Mouse (Mus musculus) midbrain, embryonic 10.5 days (tissue): ENCODE results near the gene Rgs6. TPM values are rescaled to one million over a fixed set of nuclear protein-coding genes. Genes with fewer than 3 reads are reported as not detected.

ENCODE experiments used
- DNase-seq: peaks from one replicate; pipeline ENCODE4 v3.0.0-alpha.2; 2017; ENCODE audit warnings: low spot score
- H3K27ac ChIP-seq: fragments of 300-500 bp; sonication (generic); replicated peaks from 2 replicates; pipeline ENCODE4 v1.5.1; 2016; ENCODE audit warnings: mild to moderate bottlenecking
- H3K27me3 ChIP-seq: fragments of 300-500 bp; sonication (generic); 2 replicates; pipeline ENCODE4 v1.6.1; 2016; ENCODE audit warnings: low read depth, mild to moderate bottlenecking; ENCODE audit not compliant: poor library complexity, severe bottlenecking
- H3K36me3 ChIP-seq: fragments of 300-500 bp; sonication (generic); 2 replicates; pipeline ENCODE4 v1.6.1; 2016; ENCODE audit warnings: mild to moderate bottlenecking, moderate library complexity
- H3K4me1 ChIP-seq: fragments of 300-500 bp; sonication (generic); 2 replicates; pipeline ENCODE4 v1.6.1; 2016
- H3K4me3 ChIP-seq: fragments of 300-500 bp; sonication (generic); 2 replicates; pipeline ENCODE4 v1.5.1; 2016; ENCODE audit warnings: mild to moderate bottlenecking, moderate library complexity
- H3K9me3 ChIP-seq: fragments of 300-500 bp; sonication (generic); replicated peaks from 2 replicates; pipeline ENCODE4 v1.6.1; 2016; ENCODE audit warnings: mild to moderate bottlenecking
- WGBS: fragments of 180-500 bp; shearing (Covaris S2); methylation state at CpG from one replicate; pipeline ENCODE4 v1.1.7; 2016; 5-methylcytosine and 5-hydroxymethylcytosine counted together
- polyA plus RNA-seq: library from polyadenylated mRNA; unstranded; fragments of >200 nt; fragmentation: Nextera tagmentation; extraction: Ambion mirVana; gene quantifications from 2 replicates; pipeline ENCODE4 v1.2.1, GENCODE M21; 2016

Gene Rgs6
- polyA plus RNA-seq, 1 experiment from 2014 or later = 0.33 TPM

DNA sequence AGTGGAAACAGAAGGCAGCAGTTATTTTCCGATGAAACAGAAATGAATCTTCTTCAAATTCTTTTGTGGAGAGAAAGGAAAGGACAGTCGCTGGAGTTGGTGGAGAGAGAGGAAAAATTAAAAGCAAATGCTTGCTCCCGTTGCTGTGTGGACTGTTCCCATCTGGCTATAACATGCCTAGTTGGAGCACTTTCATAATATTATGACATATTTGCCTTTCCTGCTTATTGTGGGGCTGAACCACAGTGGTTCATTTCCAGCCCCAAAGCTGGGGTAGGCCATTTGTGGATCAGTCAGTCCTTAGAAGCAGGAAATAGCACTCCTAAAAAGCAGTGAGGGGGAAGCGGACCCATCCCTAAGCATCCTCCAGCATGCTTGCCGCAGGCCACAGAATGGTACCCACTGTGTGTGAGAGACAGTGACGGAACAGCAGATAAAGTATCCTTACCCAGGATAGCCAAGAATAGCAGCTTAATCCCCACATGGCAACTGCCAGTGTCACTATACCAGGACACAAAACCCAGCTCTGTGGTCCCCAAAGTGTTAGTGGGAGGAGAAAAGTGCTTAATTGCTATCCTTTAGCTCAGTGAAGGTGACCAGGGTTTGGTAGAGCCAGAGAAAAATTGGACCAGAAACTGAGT, 456.0 kb downstream of the Rgs6 start:
- Histone ChIP-seq H3K9me3 (no peaks in the 10 kb centered on the region), H3K4me1 (peaks cover 26% of the 10 kb centered on the region), H3K36me3 (no peaks in the 10 kb centered on the region), H3K4me3 (no peak overlapping the region), H3K27ac (peak overlapping the region; percentile 66), H3K27me3 (peaks cover 29% of the 10 kb centered on the region)
- no peak for DNase-seq
- WGBS = 66% methylated on average over 6 of the region's 6 CpGs

DNA sequence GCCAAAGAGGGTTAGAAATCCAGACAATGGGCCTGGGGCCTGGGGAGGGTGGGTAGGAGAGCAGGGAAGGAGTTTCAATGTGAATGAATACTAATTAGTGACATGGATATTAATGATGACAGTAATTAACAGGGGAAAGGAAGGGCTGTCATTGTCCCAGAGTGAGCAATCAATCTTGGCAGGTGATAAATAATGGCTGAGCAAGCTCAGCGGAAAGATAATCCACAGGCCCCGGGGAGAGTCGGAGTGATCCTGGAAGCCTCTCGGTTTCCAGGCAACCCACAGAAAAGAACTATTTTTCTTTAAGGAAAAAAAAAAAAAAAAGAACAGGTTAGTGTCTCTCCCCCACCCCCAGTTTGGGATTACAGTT, 456.5 kb downstream of the Rgs6 start:
- Histone ChIP-seq H3K4me1 (peaks cover 25% of the 10 kb centered on the region), H3K27me3 (peaks cover 29% of the 10 kb centered on the region), H3K36me3 (no peaks in the 10 kb centered on the region), H3K9me3 (no peaks in the 10 kb centered on the region), H3K27ac (peak overlapping the region; percentile 66), H3K4me3 (peak overlapping the region; percentile 27; the same call in 1 of the 2 replicates)
- DNase-seq = peak; percentile 34
- 33% methylated on average over 4 of the region's 4 CpGs for WGBS

DNA sequence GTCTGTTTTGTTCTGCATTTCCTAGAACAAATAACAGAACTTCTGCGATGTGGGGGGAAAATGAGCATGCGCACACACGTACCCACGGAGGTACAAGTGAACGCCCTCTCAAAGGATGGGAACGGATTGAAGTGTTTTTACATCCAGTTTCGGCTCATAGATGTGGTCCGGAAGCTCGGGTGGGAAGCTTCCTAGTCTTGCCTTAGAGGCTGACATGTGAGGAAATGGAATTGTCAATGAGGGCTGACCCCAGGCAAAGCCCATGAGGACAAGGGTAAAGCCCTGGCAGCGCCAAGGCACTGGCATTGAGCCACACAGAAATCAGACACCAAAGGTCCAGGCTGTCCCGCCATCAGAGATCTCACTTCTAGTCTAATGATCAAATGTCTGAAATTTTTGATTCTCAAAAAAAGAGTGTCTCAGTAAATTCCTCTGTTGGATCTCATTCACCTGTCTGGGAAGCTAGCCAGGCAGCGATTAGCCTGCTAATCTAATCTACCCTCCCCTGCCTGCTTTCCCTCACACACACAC, 457.0 kb downstream of the Rgs6 start:
- H3K36me3 ChIP-seq = no peaks in the 10 kb centered on the region
- H3K9me3 ChIP-seq = no peaks in the 10 kb centered on the region
- H3K27me3 ChIP-seq = peaks cover 29% of the 10 kb centered on the region
- peak; percentile 30 for DNase-seq
- H3K4me1 ChIP-seq = peaks cover 25% of the 10 kb centered on the region
- whole genome bisulfite sequencing = 51% methylated on average over 12 of the region's 12 CpGs
- H3K4me3 ChIP-seq = peak overlapping the region; percentile 27; the same call in 1 of the 2 replicates
- peak overlapping the region; percentile 46; the same call in 1 of the 2 replicates for H3K27ac ChIP-seq

DNA sequence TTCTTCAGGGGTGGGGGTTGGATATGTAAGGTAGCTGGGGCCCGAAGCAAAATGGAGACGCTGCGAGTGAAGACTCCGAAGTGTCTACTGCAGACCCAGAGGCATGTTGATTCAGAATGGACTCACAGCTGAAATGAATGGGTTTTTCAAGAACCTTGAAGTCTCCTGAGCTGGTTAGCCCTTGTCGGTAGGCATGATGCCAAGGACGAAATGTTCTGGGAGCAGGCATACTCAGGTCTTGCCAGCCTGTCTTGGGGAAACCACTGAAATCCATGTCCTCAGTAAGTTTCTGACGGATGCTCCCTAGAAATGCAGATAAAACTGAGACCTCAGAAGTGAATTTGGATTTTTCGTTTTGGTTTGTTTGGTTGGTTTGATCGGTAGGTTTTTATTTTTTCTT, 458.6 kb downstream of the Rgs6 start:
- DNase-seq = no peak
- WGBS = 96% methylated on average over 9 of the region's 9 CpGs
- peaks cover 25% of the 10 kb centered on the region for H3K4me1 ChIP-seq
- no peak overlapping the region for H3K27ac ChIP-seq
- no peaks in the 10 kb centered on the region for H3K36me3 ChIP-seq
- H3K4me3 ChIP-seq = no peak overlapping the region
- H3K9me3 ChIP-seq = no peaks in the 10 kb centered on the region
- H3K27me3 ChIP-seq = peaks cover 29% of the 10 kb centered on the region

DNA sequence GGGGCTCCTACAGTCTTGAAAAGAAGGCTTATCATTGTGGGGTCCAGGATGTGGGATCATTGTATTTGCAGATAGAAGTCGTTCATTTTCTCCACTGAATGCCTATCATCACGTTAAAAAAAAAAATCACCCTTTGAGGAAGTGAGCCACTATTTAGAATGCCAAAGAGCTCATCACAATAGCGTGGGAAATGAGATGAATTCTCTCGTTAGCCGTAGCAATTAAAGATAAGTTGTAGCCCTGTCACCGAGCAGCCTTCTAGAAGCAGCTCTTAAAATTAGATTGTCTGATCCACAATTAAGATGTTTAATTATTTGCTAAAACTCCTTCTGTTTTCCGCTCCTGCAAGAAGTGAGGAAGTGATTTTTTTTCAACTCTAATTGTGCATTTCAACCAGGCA, 459.6 kb downstream of the Rgs6 start:
- Histone ChIP-seq H3K36me3 (no peaks in the 10 kb centered on the region), H3K4me3 (no peak overlapping the region), H3K4me1 (peaks cover 25% of the 10 kb centered on the region), H3K27me3 (peaks cover 29% of the 10 kb centered on the region), H3K9me3 (no peaks in the 10 kb centered on the region), H3K27ac (no peak overlapping the region)
- no peak for DNase-seq
- WGBS = 85% methylated on average over 7 of the region's 7 CpGs

DNA sequence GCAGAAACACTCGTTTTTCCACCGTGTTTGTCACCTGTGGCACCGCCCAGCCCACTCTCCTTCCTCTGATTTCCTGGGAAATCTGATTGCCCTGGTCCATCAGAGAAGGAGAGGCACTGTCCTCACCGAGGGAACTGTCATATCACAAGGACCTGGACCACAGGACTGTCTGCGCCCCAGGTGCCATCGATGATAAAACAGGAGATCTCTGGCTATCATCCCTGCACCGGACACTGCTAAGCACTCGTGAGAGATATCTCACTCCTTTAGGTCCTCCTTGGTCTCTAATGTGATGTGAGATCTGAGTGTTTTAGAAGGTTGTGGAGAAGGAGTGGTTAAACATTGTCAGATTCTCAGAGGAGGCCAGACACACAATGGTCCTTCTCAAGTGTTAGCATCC, 462.4 kb downstream of the Rgs6 start:
- H3K27me3 ChIP-seq = peaks cover 14% of the 10 kb centered on the region
- WGBS = 85% methylated on average over 8 of the region's 8 CpGs
- H3K4me3 ChIP-seq = no peak overlapping the region
- no peaks in the 10 kb centered on the region for H3K36me3 ChIP-seq
- 0 out of 2 replicates have a peak, but pooled peaks cover 4% of the 10 kb centered on the region for H3K4me1 ChIP-seq
- DNase-seq = no peak
- H3K9me3 ChIP-seq = peaks cover 8% of the 10 kb centered on the region; the same call in 1 of the 2 replicates
- no peak overlapping the region for H3K27ac ChIP-seq

DNA sequence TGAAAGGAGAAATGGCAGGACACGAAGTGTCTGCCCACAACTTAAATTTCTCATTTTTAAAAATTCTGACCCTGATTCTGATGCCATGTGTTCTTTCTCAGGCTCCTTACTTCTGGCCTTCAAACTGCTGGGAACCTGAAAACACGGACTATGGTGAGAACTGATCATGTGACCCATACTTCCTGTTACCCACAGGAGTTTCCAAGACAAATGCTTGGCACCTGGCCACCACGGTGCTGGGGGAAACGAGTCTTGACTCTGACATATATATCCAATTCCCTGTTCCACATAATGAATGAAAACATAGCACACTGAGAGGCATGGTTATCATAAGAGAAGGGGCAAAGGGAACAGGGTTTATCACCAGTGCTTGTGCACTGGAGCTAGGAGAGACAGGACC, 464.3 kb downstream of the Rgs6 start:
- DNase-seq = no peak
- no peaks in the 10 kb centered on the region for H3K27me3 ChIP-seq
- H3K4me3 ChIP-seq = no peak overlapping the region
- 81% methylated on average over 4 of the region's 4 CpGs for WGBS
- no peaks in the 10 kb centered on the region for H3K4me1 ChIP-seq
- no peaks in the 10 kb centered on the region for H3K36me3 ChIP-seq
- no peak overlapping the region for H3K27ac ChIP-seq
- peaks cover 8% of the 10 kb centered on the region; the same call in 1 of the 2 replicates for H3K9me3 ChIP-seq

DNA sequence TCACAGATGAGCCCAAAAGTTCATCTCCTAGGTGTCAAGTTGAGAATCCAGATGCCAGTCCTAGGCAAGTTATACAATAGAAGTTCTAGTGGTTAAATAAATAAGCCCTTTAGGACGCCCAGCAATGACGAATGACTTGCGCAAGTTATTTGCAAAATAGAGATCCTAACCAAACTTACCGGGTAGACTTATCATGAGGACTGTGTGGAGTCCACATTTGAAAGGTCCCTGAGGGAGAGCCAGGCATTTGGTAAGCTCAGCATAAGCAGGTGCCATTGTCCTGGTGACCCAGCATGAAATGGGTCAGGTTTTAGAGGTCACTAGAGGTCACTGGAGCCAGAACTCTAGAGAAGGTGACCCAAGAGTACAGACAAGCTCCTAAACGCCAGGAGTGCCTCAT, 467.6 kb downstream of the Rgs6 start:
- H3K27ac ChIP-seq = no peak overlapping the region
- 83% methylated on average over 5 of the region's 5 CpGs for WGBS
- H3K9me3 ChIP-seq = peaks cover 8% of the 10 kb centered on the region; the same call in 1 of the 2 replicates
- H3K36me3 ChIP-seq = no peaks in the 10 kb centered on the region
- DNase-seq = no peak
- no peaks in the 10 kb centered on the region for H3K27me3 ChIP-seq
- no peak overlapping the region for H3K4me3 ChIP-seq
- H3K4me1 ChIP-seq = no peaks in the 10 kb centered on the region

DNA sequence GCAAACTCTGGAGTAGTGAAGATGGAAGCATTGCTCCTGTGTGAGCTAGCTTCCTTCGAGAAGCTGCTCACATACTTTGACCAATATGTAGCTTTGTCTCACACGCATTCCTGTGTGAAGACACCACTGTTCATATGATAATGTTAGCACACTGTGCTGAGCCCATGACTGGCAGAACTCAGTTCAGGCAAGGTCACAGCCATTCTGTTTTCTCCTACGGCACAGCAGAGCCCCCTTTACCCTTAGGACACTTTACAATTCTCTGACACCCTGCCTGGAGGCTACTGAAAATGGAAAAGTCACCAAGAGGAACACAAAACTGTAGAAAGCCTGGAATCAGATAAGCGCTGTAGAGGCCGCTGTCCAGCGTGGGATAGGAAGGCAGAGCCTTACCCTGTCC, 478.3 kb downstream of the Rgs6 start:
- Histone ChIP-seq H3K9me3 (no peaks in the 10 kb centered on the region), H3K4me1 (0 out of 2 replicates have a peak, but pooled peaks cover 4% of the 10 kb centered on the region), H3K4me3 (no peak overlapping the region), H3K27me3 (no peaks in the 10 kb centered on the region), H3K36me3 (no peaks in the 10 kb centered on the region), H3K27ac (no peak overlapping the region)
- 88% methylated on average over 6 of the region's 6 CpGs for WGBS
- no peak for DNase-seq

DNA sequence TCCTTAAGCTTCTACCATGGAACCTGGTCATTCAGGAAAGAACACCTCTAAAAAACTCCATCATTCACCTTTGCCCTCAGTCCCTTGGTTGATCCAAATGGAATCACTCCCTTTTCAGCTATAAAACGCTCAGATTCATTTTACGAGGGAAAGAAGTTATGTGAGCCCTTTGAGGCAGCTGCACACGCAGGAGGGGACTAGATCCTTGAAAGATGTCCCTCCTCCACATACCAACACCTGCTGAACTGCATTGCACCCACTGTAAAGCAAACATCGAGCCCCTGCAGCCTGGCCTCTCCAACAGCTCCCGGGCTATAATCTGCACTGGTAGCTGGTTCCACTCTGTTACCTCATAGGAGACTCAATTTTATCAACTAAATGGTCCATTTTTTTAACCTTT, 482.8 kb downstream of the Rgs6 start:
- Histone ChIP-seq H3K9me3 (no peaks in the 10 kb centered on the region), H3K27me3 (no peaks in the 10 kb centered on the region), H3K4me1 (peaks cover 17% of the 10 kb centered on the region), H3K36me3 (no peaks in the 10 kb centered on the region), H3K27ac (no peak overlapping the region), H3K4me3 (no peak overlapping the region)
- WGBS = 84% methylated on average over 5 of the region's 5 CpGs
- DNase-seq = no peak

DNA sequence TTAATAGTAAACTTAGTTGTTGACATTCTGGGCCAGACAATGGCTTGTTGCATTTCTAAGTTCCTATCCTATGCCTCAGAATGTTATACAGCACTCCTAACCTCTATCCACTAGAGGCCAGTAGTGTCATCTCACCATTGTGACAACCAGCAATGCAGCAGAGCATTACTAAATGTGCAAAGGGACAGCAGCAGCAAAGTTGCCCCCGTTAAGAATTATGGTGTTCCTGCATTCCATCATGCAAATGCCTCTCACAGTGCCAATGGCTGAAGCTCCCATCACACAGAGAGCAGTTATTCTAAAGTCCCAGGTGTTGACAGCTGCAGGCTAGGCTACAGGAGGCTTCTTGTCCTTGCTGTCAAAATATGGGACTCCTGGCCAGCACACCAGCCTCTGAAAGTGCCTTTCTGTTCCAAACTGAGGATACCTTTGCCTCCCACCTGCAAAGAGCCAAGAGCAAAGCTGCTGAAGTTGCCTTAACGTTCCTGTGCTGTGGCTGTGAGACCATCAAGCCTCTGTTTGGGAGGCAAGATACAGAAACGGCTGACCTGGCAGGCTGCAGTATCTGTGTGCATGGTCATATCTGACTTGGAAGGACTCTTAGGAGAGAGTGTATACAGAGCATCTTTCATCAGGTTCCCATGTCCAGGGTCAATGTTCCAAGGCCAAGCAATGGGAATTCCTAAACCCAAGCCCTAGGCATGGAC, 484.2 kb downstream of the Rgs6 start:
- Histone ChIP-seq H3K9me3 (no peaks in the 10 kb centered on the region), H3K4me1 (peaks cover 17% of the 10 kb centered on the region), H3K36me3 (no peaks in the 10 kb centered on the region), H3K27ac (peak overlapping the region; percentile 61), H3K27me3 (no peaks in the 10 kb centered on the region), H3K4me3 (no peak overlapping the region)
- 59% methylated on average over 3 of the region's 3 CpGs for WGBS
- DNase-seq = no peak

DNA sequence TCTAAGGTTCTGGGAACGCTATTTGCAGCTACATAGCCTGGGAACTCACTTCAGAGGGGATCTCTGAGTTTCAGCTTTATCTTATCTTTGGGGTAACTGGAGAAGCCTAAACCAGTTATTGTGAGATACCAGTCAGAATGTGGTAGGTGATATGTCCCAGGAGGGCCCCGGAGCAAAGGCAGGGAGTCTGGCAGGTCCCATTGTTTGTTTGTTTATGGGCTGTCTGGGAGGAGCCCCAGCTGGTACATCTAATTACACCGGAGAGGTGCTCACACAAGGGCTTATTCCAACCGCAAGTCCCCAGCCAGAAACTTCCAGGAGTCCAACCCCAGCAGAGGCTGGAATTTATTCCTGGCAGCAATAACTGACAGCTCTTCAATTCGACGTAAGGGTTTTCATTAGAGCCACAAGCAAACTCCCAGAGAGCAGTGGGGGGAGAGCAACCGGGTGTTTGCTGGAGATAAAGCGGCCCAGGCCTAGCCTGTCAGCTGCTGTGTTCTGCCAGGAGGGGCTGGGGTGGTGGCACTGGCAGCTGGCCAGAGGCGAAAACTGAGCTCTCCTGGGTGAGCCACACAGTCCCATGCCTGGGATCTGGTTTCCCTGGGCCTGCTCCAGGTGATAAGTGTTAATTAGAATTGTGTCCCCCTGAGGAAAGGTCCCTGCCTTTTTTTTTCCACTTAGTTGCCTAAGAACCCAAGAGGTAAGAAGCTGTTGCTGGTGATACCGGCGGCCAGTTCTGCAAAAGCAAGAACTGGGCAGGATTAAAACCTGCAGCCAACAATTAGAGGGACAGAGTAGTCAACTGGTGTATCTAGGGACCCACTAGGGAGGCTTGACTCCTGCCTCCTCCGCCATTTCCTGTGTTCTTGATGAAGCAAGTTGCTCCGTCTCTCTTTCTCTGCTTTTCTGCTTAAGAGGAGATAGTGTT, 485.1 kb downstream of the Rgs6 start:
- Histone ChIP-seq H3K27ac (peak overlapping the region; percentile 61), H3K36me3 (no peaks in the 10 kb centered on the region), H3K27me3 (no peaks in the 10 kb centered on the region), H3K4me3 (no peak overlapping the region), H3K9me3 (no peaks in the 10 kb centered on the region), H3K4me1 (peaks cover 17% of the 10 kb centered on the region)
- 46% methylated on average over 13 of the region's 13 CpGs for WGBS
- DNase-seq = peak; percentile 22
